Mouse (Mus musculus) gastrocnemius, postnatal 14 days (tissue): ENCODE measurements around the gene Vsx1. TPM values are rescaled to one million over a fixed set of nuclear protein-coding genes. Genes with fewer than 3 reads are reported as not detected.
A peak's percentile ranks its signal among the peaks of the same experiment; 100 is the strongest.

ENCODE experiments used
- DNase-seq: peaks from one replicate; pipeline ENCODE4 v3.0.0; 2021; ENCODE audit warnings: mixed read lengths
- intact Hi-C: fragments of 180-260 bp; cut with DNase I; formaldehyde crosslinking; loops from one replicate; pipeline ENCODE4 v1.15.1; 2025; ENCODE audit warnings: low total_unique reads
- total RNA-seq, 2 experiments: library from RNA; stranded (reverse); gene quantifications; 2 replicates each; pipeline ENCODE4 v1.2.3; 2021

Vsx1 gene
- total RNA-seq, 2 experiments from 2014 or later: not detected

- intact Hi-C loops: no loop called here
- DNase-seq: peak; percentile 42
Measured at GRCm38 (mm10) chr2:150648300-150648895, 40.8 kb downstream of the Vsx1 start.

- DNase-seq: no peak
- intact Hi-C loops: no loop called here
Measured at GRCm38 (mm10) chr2:150647681-150648299, 41.4 kb downstream of the Vsx1 start.

GRCm38 (mm10) chr2:150646411-150647121 is 42.6 kb downstream of the Vsx1 start:
- intact Hi-C loops: no loop called here
- no peak for DNase-seq

- DNase-seq: no peak
- intact Hi-C loops: no loop called here
Measured at GRCm38 (mm10) chr2:150645225-150645624, 43.9 kb downstream of the Vsx1 start.

GRCm38 (mm10) chr2:150643726-150644415 is 45.3 kb downstream of the Vsx1 start:
- intact Hi-C loops: no loop called here
- no peak for DNase-seq

DNA sequence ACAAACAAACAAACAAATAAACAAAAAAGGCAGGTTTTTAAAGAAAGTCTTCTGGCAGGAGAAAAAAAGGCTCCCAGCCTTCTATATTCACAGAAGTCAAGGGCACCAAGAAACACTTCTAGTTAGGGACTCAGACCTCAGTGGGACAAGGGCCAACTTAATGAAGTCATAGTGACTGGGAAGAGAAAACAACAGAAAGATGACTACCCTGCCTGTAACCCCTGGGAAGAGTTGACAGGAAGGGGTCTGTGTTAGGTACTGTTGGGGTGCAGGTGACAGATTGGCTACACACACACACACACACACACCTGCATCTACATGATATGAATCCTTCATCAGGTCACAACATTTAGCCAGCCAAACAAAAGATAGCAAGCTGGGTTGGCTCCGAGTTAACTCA is 46.0 kb downstream of the Vsx1 start:
- no peak for DNase-seq
- intact Hi-C loops: no loop called here

DNA sequence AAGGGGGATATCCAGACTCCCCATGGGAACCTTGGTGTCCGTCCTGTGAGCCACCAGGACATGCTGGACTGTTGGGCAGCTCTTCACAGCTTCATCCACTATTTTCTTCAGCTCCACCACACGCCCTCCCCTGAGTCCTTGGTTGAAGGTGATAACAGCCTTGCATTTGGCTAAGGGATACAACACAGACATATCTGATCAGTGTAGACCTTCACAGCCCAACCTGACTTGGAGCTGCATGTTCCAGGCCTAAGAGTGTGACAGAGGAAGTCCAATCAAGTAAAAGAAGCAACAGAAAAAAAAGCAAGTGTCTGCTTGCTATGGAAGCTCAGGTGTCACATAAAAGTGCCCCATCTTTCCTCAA is 50.8 kb downstream of the Vsx1 start:
- intact Hi-C loops: no loop called here
- no peak for DNase-seq

DNA sequence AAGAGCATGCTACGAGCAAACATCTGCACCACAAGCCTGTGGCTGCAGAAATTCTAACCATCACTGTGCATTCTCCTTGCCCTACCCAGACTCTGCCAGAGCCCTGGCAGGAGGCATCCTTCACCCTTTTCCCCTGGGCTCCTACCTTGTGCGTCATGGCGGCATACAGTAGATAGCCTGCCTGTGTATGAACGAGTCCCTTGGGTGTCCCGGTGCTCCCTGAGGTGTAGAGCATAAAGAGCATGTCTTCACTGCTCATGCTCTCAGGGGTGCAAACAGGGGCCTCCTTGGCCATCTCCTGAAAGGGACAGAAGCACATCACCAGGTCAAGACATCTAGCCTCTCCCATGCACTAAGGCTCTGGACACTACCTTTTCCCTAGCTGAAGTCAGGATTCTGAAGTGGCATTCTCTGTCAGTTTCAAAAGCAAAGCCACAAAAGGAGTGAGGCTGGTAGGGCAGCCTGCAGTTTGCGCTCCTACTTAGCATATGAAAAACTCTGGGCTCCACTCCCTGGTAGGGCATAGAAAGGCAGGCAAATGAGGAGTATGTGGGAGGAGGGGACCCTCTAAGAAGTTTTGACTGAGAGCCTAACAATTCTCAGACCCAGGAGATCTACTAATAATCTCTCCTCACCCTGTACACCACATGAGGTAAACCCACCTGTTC is 51.3 kb downstream of the Vsx1 start:
- intact Hi-C loops: no loop called here
- DNase-seq: no peak

- intact Hi-C loops: no loop called here
- DNase-seq: no peak
Measured at GRCm38 (mm10) chr2:150635877-150636446, 53.2 kb downstream of the Vsx1 start.

Other genes with a start within 250 kb of the Vsx1 start
- gene Zfp442, start 237.9 kb downstream of the Vsx1 start, total RNA-seq: 1 to 10 TPM; 1.7 to 2.3 TPM
- gene Zfp345, start 204.3 kb downstream of the Vsx1 start, total RNA-seq: under 1 TPM; 0.09 to 0.10 TPM
- not detected for gene Cst7, start 118.9 kb downstream of the Vsx1 start, total RNA-seq
- gene Apmap, start 80.8 kb downstream of the Vsx1 start, total RNA-seq: 10 to 100 TPM; 19.3 to 21.8 TPM
- 10 to 100 TPM; 12.2 to 25.3 TPM for gene Acss1, start 20.9 kb downstream of the Vsx1 start, total RNA-seq
- 1 to 10 TPM; 5.5 to 6.6 TPM for gene Entpd6, start 59.7 kb upstream of the Vsx1 start, total RNA-seq
- 10 to 100 TPM; 10.6 to 12.3 TPM for gene Pygb, start 97.4 kb upstream of the Vsx1 start, total RNA-seq
- gene Abhd12, start 215.4 kb upstream of the Vsx1 start, total RNA-seq: 10 to 100 TPM; 23.2 to 26.7 TPM
- 1 to 10 TPM; 1.8 to 3.1 TPM for gene Gins1, start 216.0 kb upstream of the Vsx1 start, total RNA-seq